ENCODE assay signal across 32 mouse cellular contexts in the genomic region with DNA sequence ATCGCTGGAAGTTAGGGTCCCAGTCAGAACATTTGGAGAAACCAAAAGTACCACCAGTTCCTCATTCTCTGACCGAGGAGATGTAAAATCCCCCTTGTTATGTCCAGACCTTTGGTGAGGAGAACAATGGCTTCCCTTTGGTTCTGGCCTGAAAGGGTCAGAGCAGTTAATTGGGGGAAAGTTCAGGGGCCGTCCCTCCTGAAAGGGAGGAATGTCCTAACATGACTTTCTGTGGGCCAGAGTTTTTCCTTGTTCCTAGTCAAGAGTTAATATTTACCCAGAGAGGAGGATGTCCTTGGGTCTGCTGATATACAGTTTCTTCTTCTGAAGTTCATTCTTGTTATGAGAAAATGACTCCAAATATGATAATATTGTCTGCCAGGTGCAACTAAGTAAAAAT. TPM values are rescaled to one million over a fixed set of nuclear protein-coding genes. Genes with fewer than 3 reads are reported as not detected.
"Had no signal": no experiment of that assay in that cellular context is flagged by ENCODE, and none has a peak within 500 bp of the region (broad histone marks: within the 10 kb centered on the region; RNA-seq: fewer than 3 reads in every experiment).

No protein-coding gene starts in this region.

RNA-seq across cellular contexts. Expression of a gene that starts 33.6 kb away (rescaled TPM):
- total RNA-seq: forebrain, postnatal 0 days; gastrocnemius, adult 18-20 months; gastrocnemius, adult 8-10 months; gastrocnemius, postnatal 14 days; gastrocnemius, postnatal 36 days; heart, adult 18-20 months; heart, adult 8-10 months; heart, postnatal 10 days; heart, postnatal 25 days; heart, postnatal 4 days; layer of hippocampus, adult 2 months; layer of hippocampus, postnatal 10 days; left cerebral cortex, adult 2 months; left cerebral cortex, postnatal 36 days had no signal
- polyA plus RNA-seq: forebrain, postnatal 0 days; gonadal fat pad, adult 2 months; heart, embryonic 10.5 days; heart, embryonic 12.5 days; heart, embryonic 14.5 days; heart, embryonic 16.5 days; hindbrain, embryonic 10.5 days; hindbrain, embryonic 12.5 days; hindbrain, embryonic 14.5 days; hindbrain, embryonic 16.5 days; inflammation-experienced regulatory T-cells, adult 6 months; intestine, embryonic 15.5 days; kidney, embryonic 14.5 days; kidney, embryonic 16.5 days; limb, embryonic 10.5 days; limb, embryonic 12.5 days; liver, embryonic 12.5 days; liver, embryonic 14.5 days; liver, embryonic 16.5 days had no signal
